Mouse (Mus musculus): ENCODE data around the gene Tefm. TPM values are rescaled to one million over a fixed set of nuclear protein-coding genes. Genes with fewer than 3 reads are reported as not detected.

The Tefm gene
- polyA plus RNA-seq, 1 experiment from 2014 or later: 33.2 TPM

- Histone ChIP-seq H3K27ac (replicated peaks) (no peak overlapping the region), H3K4me2 (replicated peaks) (no peak overlapping the region), H3K4me1 (no peaks in the 10 kb centered on the region), H3K36me3 (no peaks in the 10 kb centered on the region), H3K27me3 (no peaks in the 10 kb centered on the region), H3K9ac (replicated peaks) (no peak overlapping the region), H3K4me3 (no peak overlapping the region), H3K9me3 (no peaks in the 10 kb centered on the region)
- ATAC-seq (ENCODE audit: low FRiP score, low read depth): no peak
- 74% methylated on average over 4 of the region's 4 CpGs for WGBS
Measured at GRCm38 (mm10) chr11:80171884-80172283, 29.9 kb upstream of the Tefm start.

GRCm38 (mm10) chr11:80170351-80170750, 28.4 kb upstream of the Tefm start:
- Histone ChIP-seq H3K27ac (replicated peaks) (no peak overlapping the region), H3K4me2 (replicated peaks) (no peak overlapping the region), H3K36me3 (no peaks in the 10 kb centered on the region), H3K4me1 (no peaks in the 10 kb centered on the region), H3K4me3 (no peak overlapping the region), H3K9me3 (no peaks in the 10 kb centered on the region), H3K9ac (replicated peaks) (no peak overlapping the region), H3K27me3 (no peaks in the 10 kb centered on the region)
- no peak for ATAC-seq (ENCODE audit: low FRiP score, low read depth)
- 77% methylated on average over 5 of the region's 5 CpGs for WGBS

- H3K4me2 ChIP-seq (replicated peaks): no peak overlapping the region
- ATAC-seq (ENCODE audit: low FRiP score, low read depth): no peak
- no peaks in the 10 kb centered on the region for H3K9me3 ChIP-seq
- WGBS: 92% methylated on average over 3 of the region's 3 CpGs
- H3K4me1 ChIP-seq: no peaks in the 10 kb centered on the region
- no peak overlapping the region for H3K4me3 ChIP-seq
- no peaks in the 10 kb centered on the region for H3K36me3 ChIP-seq
- H3K27ac ChIP-seq (replicated peaks): no peak overlapping the region
- no peaks in the 10 kb centered on the region for H3K27me3 ChIP-seq
- H3K9ac ChIP-seq (replicated peaks): no peak overlapping the region
Measured at GRCm38 (mm10) chr11:80169629-80170028, 27.7 kb upstream of the Tefm start.

GRCm38 (mm10) chr11:80168611-80169249, 26.8 kb upstream of the Tefm start:
- Histone ChIP-seq H3K4me3 (no peak overlapping the region), H3K27ac (replicated peaks) (no peak overlapping the region), H3K9ac (replicated peaks) (no peak overlapping the region), H3K4me1 (no peaks in the 10 kb centered on the region), H3K4me2 (replicated peaks) (no peak overlapping the region), H3K36me3 (no peaks in the 10 kb centered on the region), H3K27me3 (no peaks in the 10 kb centered on the region), H3K9me3 (no peaks in the 10 kb centered on the region)
- ATAC-seq (ENCODE audit: low FRiP score, low read depth): no peak
- WGBS: 83% methylated on average over 4 of the region's 4 CpGs

GRCm38 (mm10) chr11:80168121-80168520, 26.1 kb upstream of the Tefm start:
- Histone ChIP-seq H3K9me3 (no peaks in the 10 kb centered on the region), H3K4me1 (no peaks in the 10 kb centered on the region), H3K27me3 (no peaks in the 10 kb centered on the region), H3K36me3 (no peaks in the 10 kb centered on the region), H3K4me2 (replicated peaks) (no peak overlapping the region), H3K9ac (replicated peaks) (no peak overlapping the region), H3K27ac (replicated peaks) (no peak overlapping the region), H3K4me3 (no peak overlapping the region)
- ATAC-seq (ENCODE audit: low FRiP score, low read depth): no peak
- 92% methylated on average over 9 of the region's 9 CpGs for WGBS

GRCm38 (mm10) chr11:80164224-80164623, 22.2 kb upstream of the Tefm start:
- H3K4me2 ChIP-seq (replicated peaks): no peak overlapping the region
- H3K9me3 ChIP-seq: no peaks in the 10 kb centered on the region
- no peaks in the 10 kb centered on the region for H3K27me3 ChIP-seq
- no peaks in the 10 kb centered on the region for H3K4me1 ChIP-seq
- H3K36me3 ChIP-seq: no peaks in the 10 kb centered on the region
- no peak overlapping the region for H3K9ac ChIP-seq (replicated peaks)
- no peak for ATAC-seq (ENCODE audit: low FRiP score, low read depth)
- H3K27ac ChIP-seq (replicated peaks): no peak overlapping the region
- WGBS: 37% methylated on average over 2 of the region's 2 CpGs
- no peak overlapping the region for H3K4me3 ChIP-seq

- no peak overlapping the region for H3K9ac ChIP-seq (replicated peaks)
- no peaks in the 10 kb centered on the region for H3K36me3 ChIP-seq
- H3K4me1 ChIP-seq: no peaks in the 10 kb centered on the region
- no peaks in the 10 kb centered on the region for H3K9me3 ChIP-seq
- no peak overlapping the region for H3K4me2 ChIP-seq (replicated peaks)
- 82% methylated on average over 7 of the region's 7 CpGs for WGBS
- H3K27me3 ChIP-seq: no peaks in the 10 kb centered on the region
- ATAC-seq (ENCODE audit: low FRiP score, low read depth): no peak
- no peak overlapping the region for H3K4me3 ChIP-seq
- H3K27ac ChIP-seq (replicated peaks): no peak overlapping the region
Measured at GRCm38 (mm10) chr11:80163362-80164116, 21.6 kb upstream of the Tefm start.

- 83% methylated on average over 4 of the region's 4 CpGs for WGBS
- H3K36me3 ChIP-seq: no peaks in the 10 kb centered on the region
- no peak for ATAC-seq (ENCODE audit: low FRiP score, low read depth)
Measured at GRCm38 (mm10) chr11:80161041-80161440, 19.1 kb upstream of the Tefm start.

GRCm38 (mm10) chr11:80159018-80159417, 17.0 kb upstream of the Tefm start:
- 85% methylated on average over 7 of the region's 7 CpGs for WGBS
- Histone ChIP-seq H3K27ac (replicated peaks) (no peak overlapping the region), H3K36me3 (no peaks in the 10 kb centered on the region), H3K9me3 (no peaks in the 10 kb centered on the region), H3K27me3 (peaks cover 23% of the 10 kb centered on the region), H3K9ac (replicated peaks) (no peak overlapping the region), H3K4me2 (replicated peaks) (no peak overlapping the region), H3K4me1 (peaks cover 5% of the 10 kb centered on the region; the same call in 1 of the 2 replicates), H3K4me3 (no peak overlapping the region)
- ATAC-seq (ENCODE audit: low FRiP score, low read depth): no peak

More at GRCm38 (mm10) chr11:80161041-80161440, 19.1 kb upstream of the Tefm start:
- Histone ChIP-seq H3K9ac (replicated peaks) (no peak overlapping the region), H3K27ac (replicated peaks) (no peak overlapping the region), H3K4me3 (no peak overlapping the region), H3K9me3 (no peaks in the 10 kb centered on the region), H3K4me2 (replicated peaks) (no peak overlapping the region), H3K27me3 (peaks cover 2% of the 10 kb centered on the region), H3K4me1 (no peaks in the 10 kb centered on the region)

- Histone ChIP-seq H3K4me1 (peaks cover 6% of the 10 kb centered on the region; the same call in 1 of the 2 replicates), H3K27ac (replicated peaks) (no peak overlapping the region), H3K4me3 (no peak overlapping the region), H3K27me3 (peaks cover 44% of the 10 kb centered on the region), H3K4me2 (replicated peaks) (no peak overlapping the region), H3K36me3 (no peaks in the 10 kb centered on the region), H3K9me3 (no peaks in the 10 kb centered on the region), H3K9ac (replicated peaks) (no peak overlapping the region)
- no peak for ATAC-seq (ENCODE audit: low FRiP score, low read depth)
- WGBS: 83% methylated on average over 4 of the region's 4 CpGs
Measured at GRCm38 (mm10) chr11:80156841-80157240, 14.9 kb upstream of the Tefm start.

GRCm38 (mm10) chr11:80155961-80156360, 14.0 kb upstream of the Tefm start:
- H3K27me3 ChIP-seq: peaks cover 48% of the 10 kb centered on the region
- H3K27ac ChIP-seq (replicated peaks): no peak overlapping the region

GRCm38 (mm10) chr11:80155541-80155940, 13.6 kb upstream of the Tefm start:
- Histone ChIP-seq H3K9me3 (no peaks in the 10 kb centered on the region), H3K27ac (replicated peaks) (no peak overlapping the region), H3K36me3 (no peaks in the 10 kb centered on the region), H3K4me1 (peaks cover 6% of the 10 kb centered on the region; the same call in 1 of the 2 replicates), H3K9ac (replicated peaks) (no peak overlapping the region), H3K27me3 (peaks cover 48% of the 10 kb centered on the region), H3K4me2 (replicated peaks) (no peak overlapping the region), H3K4me3 (no peak overlapping the region)
- ATAC-seq (ENCODE audit: low FRiP score, low read depth): no peak
- 90% methylated on average over 8 of the region's 8 CpGs for WGBS

More at GRCm38 (mm10) chr11:80155961-80156360, 14.0 kb upstream of the Tefm start:
- ATAC-seq (ENCODE audit: low FRiP score, low read depth): no peak
- Histone ChIP-seq H3K4me2 (replicated peaks) (no peak overlapping the region), H3K9me3 (no peaks in the 10 kb centered on the region), H3K36me3 (no peaks in the 10 kb centered on the region), H3K4me3 (no peak overlapping the region), H3K4me1 (peaks cover 6% of the 10 kb centered on the region; the same call in 1 of the 2 replicates), H3K9ac (replicated peaks) (no peak overlapping the region)
- 82% methylated on average over 4 of the region's 4 CpGs for WGBS
